Mouse (Mus musculus) brain, embryonic 14.5 days (tissue): ENCODE results near the gene Gm9.
"Not testable (repeated sequence)": the region's sequence is repeated elsewhere in the genome, so short reads cannot be mapped to it uniquely, and the experiment has no call there.

ENCODE experiments used
- CTCF ChIP-seq: fragments of 200-500 bp; IDR thresholded peaks from 2 replicates; pipeline ENCODE4 v1.5.1; 2012; ENCODE audit warnings: inconsistent platforms, mild to moderate bottlenecking, moderate library complexity, borderline replicate concordance; ENCODE audit not compliant: insufficient read depth, insufficient read length; ENCODE audit errors: extremely low read depth
- POLR2A ChIP-seq: fragments of 200-500 bp; IDR thresholded peaks from 2 replicates; pipeline ENCODE4 v1.6.1; 2012; ENCODE audit warnings: mild to moderate bottlenecking, inconsistent platforms, borderline replicate concordance; ENCODE audit not compliant: poor library complexity, insufficient read depth, insufficient read length, severe bottlenecking; ENCODE audit errors: extremely low read depth

DNA sequence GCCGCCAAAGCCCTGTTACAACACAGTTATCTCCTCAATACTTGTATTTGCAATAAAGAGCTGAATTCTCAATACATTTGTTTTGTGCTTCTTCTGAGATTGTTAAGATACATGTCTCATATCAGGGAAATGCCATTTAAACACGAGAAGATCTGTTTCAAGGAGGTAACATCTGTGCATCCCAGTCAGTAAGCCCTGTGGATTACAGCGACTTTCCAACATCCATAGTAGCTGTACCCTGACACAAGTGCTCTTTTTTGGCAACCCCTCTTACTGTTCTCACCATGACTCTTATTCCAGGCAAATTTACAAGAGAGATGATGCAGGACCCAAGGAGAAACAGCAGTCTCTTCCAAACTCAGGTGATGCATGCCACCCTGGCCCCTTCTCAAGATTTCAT is 38.8 kb upstream of the Gm9 start, which contains the start of gene Rhox3a:
- TF ChIP-seq CTCF, POLR2A: not testable (repeated sequence)
